Mouse (Mus musculus) adrenal gland, adult 2 months (tissue): ENCODE data around the gene Irf2. TPM values are rescaled to one million over a fixed set of nuclear protein-coding genes. Genes with fewer than 3 reads are reported as not detected.

Source experiments
- DNase-seq: peaks from one replicate; pipeline ENCODE4 v3.0.0; 2021
- polyA plus RNA-seq: library from polyadenylated mRNA; depleted of rRNA; stranded (reverse); fragments of >200 nt; gene quantifications from 2 replicates; pipeline ENCODE4 v1.2.3, GENCODE M21; 2012
- total RNA-seq, 2 experiments: library from RNA; stranded (reverse); gene quantifications; 2 replicates each; pipeline ENCODE4 v1.2.3; 2021

Gene Irf2
- total and polyA plus RNA-seq, 3 experiments, result 14.9 to 56.8 (median 51.1) TPM

GRCm38 (mm10) chr8:46843855-46844254 is 104.3 kb downstream of the Irf2 start:
- DNase-seq, result no peak

DNA sequence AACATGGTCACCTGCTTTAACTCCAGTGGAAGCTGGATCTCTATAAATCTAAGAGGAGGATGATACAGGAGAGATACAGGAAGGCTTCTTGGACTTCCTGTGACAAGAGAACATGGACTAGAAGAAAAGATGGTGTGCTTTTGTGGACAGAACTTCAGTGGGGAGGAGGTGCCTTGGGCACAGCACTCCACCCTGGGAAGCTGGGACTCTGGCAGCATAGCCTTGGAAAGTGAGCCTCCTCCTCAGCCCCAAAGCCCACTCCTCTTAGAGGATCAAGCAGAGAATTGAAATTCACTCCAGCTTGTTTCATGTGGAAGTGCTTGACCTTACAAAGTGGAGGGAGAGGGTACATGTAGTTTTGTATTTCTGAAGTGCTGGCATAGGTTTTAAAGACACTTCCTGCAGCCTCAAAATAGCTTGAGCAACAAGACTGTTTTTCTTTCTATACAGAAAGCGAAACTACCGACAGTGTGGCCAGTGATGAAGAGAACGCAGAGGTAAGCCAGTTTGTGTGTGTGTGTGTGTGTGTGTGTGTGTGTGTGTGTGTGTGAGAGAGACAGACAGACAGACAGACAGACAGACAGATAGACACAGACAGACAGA is 104.9 kb downstream of the Irf2 start:
- DNase-seq, result no peak

DNA sequence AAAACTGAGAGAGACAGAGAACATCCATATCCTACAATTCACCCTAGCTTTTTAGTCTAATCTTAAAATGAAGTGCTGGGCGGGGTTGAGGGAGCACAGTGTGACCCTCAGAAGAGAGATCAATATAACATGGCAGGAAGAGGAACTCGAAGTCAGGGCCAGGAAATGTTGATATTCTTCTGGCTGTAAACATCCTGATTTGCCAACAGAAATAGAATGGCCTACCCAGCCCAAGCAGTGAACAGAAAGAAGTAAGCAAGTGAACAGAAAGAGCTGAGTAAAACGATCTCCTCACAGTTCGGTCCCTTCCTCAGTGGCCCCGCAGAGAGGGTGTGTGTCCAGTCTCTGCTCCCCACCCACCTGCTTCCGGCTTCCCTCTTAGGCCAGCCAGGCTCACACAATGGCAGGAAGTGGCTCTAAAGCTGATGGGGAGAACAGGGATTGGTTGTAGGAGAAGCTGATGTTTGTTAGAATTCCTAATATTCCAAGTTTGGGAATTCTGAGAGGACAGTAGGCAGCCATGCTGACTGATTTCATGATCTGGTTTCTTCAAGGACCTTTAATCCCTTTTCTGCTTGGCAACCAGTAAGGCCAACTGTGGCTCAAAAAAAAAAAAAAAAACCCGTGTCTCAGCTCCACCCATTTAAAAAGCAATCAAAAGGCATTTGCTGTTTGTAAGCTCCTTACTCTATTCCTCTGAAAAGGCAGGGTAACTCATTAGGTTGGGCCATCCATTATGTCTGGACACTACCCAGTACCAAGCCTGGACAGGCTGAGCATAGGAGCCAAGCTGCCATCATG is 105.6 kb downstream of the Irf2 start:
- DNase-seq, result peak; percentile 66

DNA sequence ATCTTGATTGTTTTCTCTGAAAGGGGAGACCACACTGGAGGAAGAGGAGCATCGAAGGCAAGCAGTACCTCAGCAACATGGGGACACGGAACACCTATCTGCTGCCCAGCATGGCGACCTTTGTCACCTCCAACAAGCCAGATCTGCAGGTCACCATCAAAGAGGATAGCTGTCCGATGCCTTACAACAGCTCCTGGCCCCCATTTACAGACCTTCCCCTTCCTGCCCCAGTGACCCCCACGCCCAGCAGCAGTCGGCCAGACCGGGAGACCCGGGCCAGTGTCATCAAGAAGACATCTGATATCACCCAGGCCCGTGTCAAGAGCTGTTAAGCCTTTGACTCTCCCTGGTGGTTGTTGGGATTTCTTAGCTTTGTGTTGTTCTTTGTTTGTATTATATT is 106.4 kb downstream of the Irf2 start:
- DNase-seq, result no peak

DNA sequence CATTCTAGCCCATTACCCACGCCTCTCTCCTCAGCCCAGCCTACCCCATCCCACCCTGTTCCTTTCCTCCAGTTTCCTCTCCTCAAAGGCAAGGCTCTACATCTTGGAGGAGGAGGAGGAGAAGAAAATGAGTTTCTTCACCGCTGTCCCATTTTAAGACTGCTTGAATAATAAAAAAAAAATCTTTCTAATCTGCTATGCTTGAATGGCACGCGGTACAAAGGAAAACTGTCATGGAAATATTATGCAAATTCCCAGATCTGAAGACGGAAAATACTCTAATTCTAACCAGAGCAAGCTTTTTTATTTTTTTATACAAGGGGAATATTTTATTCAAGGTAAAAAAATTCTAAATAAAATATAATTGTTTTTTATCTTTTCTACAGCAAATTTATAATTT is 107.4 kb downstream of the Irf2 start:
- DNase-seq, result no peak

- DNase-seq, result no peak
Observed at GRCm38 (mm10) chr8:46848011-46848641, 108.6 kb downstream of the Irf2 start.

DNA sequence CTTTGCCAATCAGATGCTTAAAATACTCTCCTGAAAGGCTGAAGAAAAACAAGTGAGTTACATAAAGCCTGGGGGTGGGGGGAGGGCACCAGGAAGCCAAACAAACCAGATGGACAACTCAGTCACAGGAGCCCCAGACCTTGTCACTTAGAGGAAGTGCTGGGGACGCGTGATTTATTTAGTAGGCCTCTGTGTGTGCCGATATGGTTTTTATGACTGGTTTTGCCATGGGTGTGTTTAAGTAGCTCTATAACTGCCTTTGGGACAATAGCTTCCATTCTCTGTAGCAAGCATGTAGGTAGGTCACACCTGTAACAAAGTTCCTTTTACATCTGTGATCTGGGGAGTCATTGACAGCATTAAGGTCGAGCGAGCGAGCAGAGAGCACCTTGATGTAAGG is 109.4 kb downstream of the Irf2 start:
- no peak for DNase-seq

DNA sequence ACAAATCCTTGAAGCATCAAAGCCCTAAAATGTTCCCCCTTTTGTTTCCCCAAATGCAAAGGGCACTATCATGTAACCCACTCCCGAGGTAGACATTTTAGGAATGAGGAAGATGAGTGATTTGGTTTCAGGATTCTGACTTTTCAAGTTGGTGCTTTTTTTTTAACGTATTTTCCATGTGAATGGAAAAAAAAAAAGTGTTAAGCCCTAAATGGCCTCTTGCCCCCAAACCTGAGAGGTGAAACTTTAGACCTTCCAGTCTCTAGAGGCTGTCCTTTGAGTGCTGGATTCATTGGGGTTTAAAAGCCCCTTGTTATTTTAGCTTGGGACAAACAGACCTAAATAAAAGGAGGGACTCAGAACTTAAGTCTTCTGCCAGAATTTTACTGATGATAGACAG is 109.9 kb downstream of the Irf2 start:
- no peak for DNase-seq

- peak; percentile 25 for DNase-seq
Observed at GRCm38 (mm10) chr8:46850258-46850897, 110.8 kb downstream of the Irf2 start.

DNA sequence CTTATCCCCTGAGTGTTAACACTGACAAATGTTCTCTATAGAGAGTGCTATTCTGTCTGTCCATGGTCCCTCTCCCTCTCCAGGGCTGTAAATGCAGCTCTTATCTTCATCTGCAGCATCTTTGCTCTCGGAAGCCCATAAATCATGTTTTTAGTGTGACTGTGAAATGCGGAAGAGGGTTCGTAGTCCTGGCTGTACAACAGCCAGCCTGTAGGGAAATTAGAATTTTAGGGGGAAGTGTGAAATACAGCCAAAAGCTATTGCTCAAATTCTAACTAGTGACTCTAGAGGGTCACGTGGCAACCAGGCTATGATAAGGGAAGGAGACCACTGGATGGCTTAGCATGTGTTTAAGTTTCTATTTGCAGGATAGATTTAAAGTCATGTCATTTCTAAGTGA is 112.0 kb downstream of the Irf2 start:
- DNase-seq, result peak; percentile 22

DNA sequence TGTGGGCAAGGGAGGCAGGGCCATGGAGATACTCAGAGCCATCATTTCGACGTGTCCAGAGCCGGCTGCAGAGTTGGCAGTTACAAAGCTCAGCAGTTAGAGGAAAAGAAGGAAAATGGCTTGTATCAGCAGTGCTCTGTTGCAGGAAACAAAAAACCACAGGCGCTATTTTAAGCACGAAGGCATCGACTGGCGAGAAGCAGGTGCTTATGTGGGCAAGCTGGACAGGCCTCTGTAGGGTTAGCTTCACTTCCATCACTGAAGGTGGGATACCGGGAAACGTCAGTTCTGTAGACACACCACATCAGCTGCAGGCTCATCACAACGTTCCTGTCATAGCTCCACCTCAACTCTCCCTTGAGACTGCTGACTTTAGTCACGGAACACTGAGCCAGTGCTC is 112.8 kb downstream of the Irf2 start:
- no peak for DNase-seq

GRCm38 (mm10) chr8:46859164-46859846 is 119.8 kb downstream of the Irf2 start:
- DNase-seq, result no peak

DNA sequence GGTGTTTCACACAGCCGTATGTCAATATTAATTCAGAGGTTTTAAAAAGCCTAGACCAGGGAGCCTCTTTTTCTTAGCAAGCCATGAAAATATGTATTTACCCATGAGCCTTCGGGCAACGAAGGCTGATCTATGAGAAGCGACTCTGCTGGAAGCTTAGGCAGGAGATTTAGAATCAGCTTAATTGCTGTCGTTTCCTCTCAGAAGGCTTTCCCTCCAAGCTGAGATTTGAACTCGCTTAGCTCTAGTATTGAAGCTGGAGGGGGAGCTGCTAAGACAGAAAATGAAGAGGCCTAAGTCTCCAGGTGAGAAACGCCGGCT is 120.3 kb downstream of the Irf2 start:
- DNase-seq, result no peak

DNA sequence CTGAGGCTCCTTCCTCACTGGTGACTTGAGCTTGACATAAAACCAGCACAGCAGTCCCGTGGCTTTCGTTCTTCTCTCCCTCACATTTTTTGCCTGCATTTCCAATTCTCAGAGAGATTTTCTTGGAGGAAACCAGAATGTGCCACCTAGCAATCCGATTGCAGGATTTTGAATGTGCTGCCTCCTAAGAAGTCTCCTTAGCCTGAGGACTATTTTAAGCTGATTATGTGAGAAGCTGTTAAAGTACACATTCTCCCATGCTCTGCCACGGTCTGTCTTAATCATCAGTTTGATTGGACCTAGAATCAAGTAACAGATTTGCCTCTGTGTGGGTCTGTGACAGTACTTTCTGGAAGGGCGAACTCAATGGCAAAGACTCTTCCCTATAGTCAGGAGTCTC is 123.0 kb downstream of the Irf2 start:
- no peak for DNase-seq

- no peak for DNase-seq
Observed at GRCm38 (mm10) chr8:46865428-46865827, 125.9 kb downstream of the Irf2 start.

DNA sequence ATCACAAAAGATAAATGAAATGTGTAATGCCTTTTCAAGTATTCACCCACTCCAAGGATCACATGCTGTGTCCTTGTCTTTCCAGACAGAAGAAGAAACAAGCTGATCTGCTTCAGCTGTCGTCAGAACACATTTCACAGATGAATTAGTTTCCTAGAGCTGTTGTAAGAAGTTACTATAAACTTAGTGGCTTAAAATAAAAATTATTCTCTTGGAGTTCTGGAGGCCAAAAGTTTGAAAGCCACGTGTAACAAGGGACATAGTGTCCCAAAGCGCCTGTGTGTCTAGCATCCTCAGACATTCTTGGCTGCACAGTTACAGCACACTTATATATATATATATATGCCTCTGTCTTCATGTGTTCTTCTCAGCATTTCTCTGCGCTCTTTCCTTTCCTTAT is 127.9 kb downstream of the Irf2 start:
- DNase-seq, result no peak

- peak; percentile 84 for DNase-seq
Observed at GRCm38 (mm10) chr8:46868346-46869065, 129.0 kb downstream of the Irf2 start.

GRCm38 (mm10) chr8:46869521-46869925 is 130.0 kb downstream of the Irf2 start:
- no peak for DNase-seq

DNA sequence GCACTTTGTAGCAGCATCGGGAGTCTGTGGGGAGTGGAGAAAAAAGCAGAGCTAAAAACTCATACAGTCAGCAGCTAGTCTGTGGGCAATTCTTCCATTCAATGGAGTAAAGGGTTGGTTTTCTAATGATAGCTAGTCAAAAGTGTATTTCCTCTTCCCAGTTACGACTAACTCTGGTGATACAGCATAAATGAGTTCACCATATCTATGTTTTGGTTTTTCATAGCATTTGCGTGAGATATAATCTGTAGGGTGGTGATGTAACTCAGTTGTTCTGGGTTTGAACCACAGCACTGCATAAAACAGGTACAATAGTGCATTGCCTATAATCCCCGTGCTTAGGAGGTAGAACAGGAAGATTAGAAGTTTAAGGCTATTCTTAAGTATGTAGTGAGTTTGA is 131.6 kb downstream of the Irf2 start:
- DNase-seq, result no peak

GRCm38 (mm10) chr8:46875615-46876293 is 136.2 kb downstream of the Irf2 start:
- no peak for DNase-seq

GRCm38 (mm10) chr8:46881348-46881747 is 141.8 kb downstream of the Irf2 start:
- no peak for DNase-seq
